Mouse (Mus musculus) C2C12 (cell line): ENCODE data around the gene Dnajb8.

Experiments
- CTCF ChIP-seq: IDR thresholded peaks from one replicate; pipeline ENCODE4 v1.5.1; 2011; ENCODE audit not compliant: control insufficient read depth, insufficient read depth, insufficient read length
- MAX ChIP-seq: IDR thresholded peaks from one replicate; pipeline ENCODE4 v1.6.1; 2011; ENCODE audit warnings: mild to moderate bottlenecking, control low read depth
- MYOG ChIP-seq: IDR thresholded peaks from one replicate; pipeline ENCODE4 v1.6.1; 2011; ENCODE audit not compliant: control insufficient read depth, insufficient read length; ENCODE audit errors: extremely low read depth

GRCm38 (mm10) chr6:88229221-88229620, 7.2 kb downstream of the Dnajb8 start:
- TF ChIP-seq MAX (no peak), CTCF (no peak), MYOG (no peak)
